Mouse (Mus musculus) heart, adult 18-20 months (tissue): ENCODE data around the gene Olfr313. TPM values are rescaled to one million over a fixed set of nuclear protein-coding genes. Genes with fewer than 3 reads are reported as not detected.

Experiments used
- DNase-seq, 2 experiments: peaks; one replicate each; pipeline ENCODE4 v3.0.0; 2021 to 2022; ENCODE audit warnings: mixed read lengths in 1 of 2
- total RNA-seq, 2 experiments: library from RNA; stranded (reverse); gene quantifications; 2 replicates each; pipeline ENCODE4 v1.2.3; 2021

The Olfr313 gene
- total RNA-seq, 2 experiments from 2014 or later: not detected

GRCm38 (mm10) chr11:58849731-58850130 lies 34.9 kb downstream of the Olfr313 start:
- no peak for DNase-seq

- no peak for DNase-seq
Measured at GRCm38 (mm10) chr11:58860744-58861143, 45.9 kb downstream of the Olfr313 start.

- peak; percentile 80 to 84 for DNase-seq
Measured at GRCm38 (mm10) chr11:58867039-58867953, 52.5 kb downstream of the Olfr313 start, which contains the start of gene 2810021J22Rik. Gene 2810021J22Rik (plus strand): TSS chr11:58867216.

- no peak for DNase-seq
Measured at GRCm38 (mm10) chr11:58867954-58868330, 53.1 kb downstream of the Olfr313 start.

Other genes with a start within 250 kb of the Olfr313 start
- gene Olfr224, start 244.4 kb upstream of the Olfr313 start, total RNA-seq: not detected
- not detected for gene Olfr325, start 237.3 kb upstream of the Olfr313 start, total RNA-seq
- gene Olfr324, start 219.9 kb upstream of the Olfr313 start, total RNA-seq: not detected
- gene 2210407C18Rik, start 198.9 kb upstream of the Olfr313 start, total RNA-seq: 1 to 10 TPM; 2.7 to 4.9 TPM
- not detected for gene Olfr323, start 184.5 kb upstream of the Olfr313 start, total RNA-seq
- not detected for gene Trim58, start 174.5 kb upstream of the Olfr313 start, total RNA-seq
- not detected for gene Olfr322, start 156.2 kb upstream of the Olfr313 start, total RNA-seq
- gene Olfr320, start 133.9 kb upstream of the Olfr313 start, total RNA-seq: not detected
- not detected for gene Olfr319, start 115.8 kb upstream of the Olfr313 start, total RNA-seq
- gene Olfr318, start 91.0 kb upstream of the Olfr313 start, total RNA-seq: not detected
- not detected for gene Olfr317, start 75.8 kb upstream of the Olfr313 start, total RNA-seq
- not detected for gene Olfr316, start 62.3 kb upstream of the Olfr313 start, total RNA-seq
- not detected for gene Olfr315, start 41.8 kb upstream of the Olfr313 start, total RNA-seq
- gene Olfr314, start 32.0 kb upstream of the Olfr313 start, total RNA-seq: not detected
- gene Fam183b, start 13.0 kb upstream of the Olfr313 start, total RNA-seq: not detected
- gene Olfr312, start 14.2 kb downstream of the Olfr313 start, total RNA-seq: not detected
- gene Olfr311, start 24.3 kb downstream of the Olfr313 start, total RNA-seq: not detected
- 1 to 10 TPM in 1 of 2 experiments, under 1 TPM in 1; 0.92 to 1.9 TPM for gene Gm12258, start 32.2 kb downstream of the Olfr313 start, total RNA-seq
- gene 2810021J22Rik, start 52.2 kb downstream of the Olfr313 start, total RNA-seq: 1 to 10 TPM; 1.6 to 2.3 TPM
- gene Zfp39, start 89.2 kb downstream of the Olfr313 start, total RNA-seq: 1 to 10 TPM; 2.6 to 2.7 TPM
- gene Btnl10, start 102.9 kb downstream of the Olfr313 start, total RNA-seq: not detected
- 100 to 1,000 TPM; 165 to 170 TPM for gene Rnf187, start 123.9 kb downstream of the Olfr313 start, total RNA-seq
- 1 to 10 TPM; 1.0 to 1.4 TPM for gene Hist3h2ba, start 133.9 kb downstream of the Olfr313 start, total RNA-seq
- gene Hist3h2a, start 139.7 kb downstream of the Olfr313 start, total RNA-seq: 10 to 100 TPM; 13.9 to 17.4 TPM
- gene Trim17, start 139.7 kb downstream of the Olfr313 start, total RNA-seq: under 1 TPM in 1 of 2 experiments, not detected in 1; 0.12 TPM
- gene Trim11, start 163.1 kb downstream of the Olfr313 start, total RNA-seq: 10 to 100 TPM; 15.2 to 15.4 TPM